ENCODE assay signal across 20 mouse cellular contexts in the genomic region with DNA sequence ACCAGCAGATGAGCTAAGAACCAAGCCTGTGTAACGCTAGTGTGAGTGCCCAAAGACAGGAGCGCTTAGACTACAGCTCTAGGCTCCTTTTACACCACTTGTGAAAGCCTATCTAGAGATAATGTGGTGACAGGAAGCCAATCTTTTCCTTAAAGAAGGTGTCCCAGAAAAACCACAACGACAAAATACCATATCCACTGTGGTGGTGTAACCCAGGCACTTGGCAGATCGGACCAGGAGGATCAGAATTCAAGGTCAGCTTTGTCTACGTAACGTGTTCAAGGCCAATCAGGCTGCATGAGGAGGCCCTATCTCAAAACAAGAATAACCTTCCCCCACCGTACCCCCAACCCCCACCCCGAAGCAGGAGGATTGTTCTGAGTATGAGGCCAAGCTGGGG. TPM values are rescaled to one million over a fixed set of nuclear protein-coding genes. Genes with fewer than 3 reads are reported as not detected.
DNase-seq lines count a peak whose midpoint lies in the region; ATAC-seq and TF ChIP-seq lines count a peak whose summit lies in the region.
"Had no signal": no experiment of that assay in that cellular context is flagged by ENCODE, and none has a peak within 500 bp of the region (broad histone marks: within the 10 kb centered on the region; RNA-seq: fewer than 3 reads in every experiment).

No protein-coding gene starts in this region.

- H3K4me1 ChIP-seq in hindbrain, embryonic 10.5 days (replicated peaks): peaks cover 25% of the 10 kb centered on the region
- no peaks in the 10 kb centered on the region; the same call in 1 of the 2 replicates for H3K4me1 ChIP-seq in hindbrain, postnatal 0 days (ENCODE audit: insufficient read depth, low read length)
- peaks cover 11% of the 10 kb centered on the region for H3K4me1 ChIP-seq in hindbrain, embryonic 14.5 days (replicated peaks; ENCODE audit: control insufficient read depth, insufficient read depth, low read length)
- peaks cover 23% of the 10 kb centered on the region for H3K4me1 ChIP-seq in midbrain, embryonic 16.5 days (ENCODE audit: control insufficient read depth, insufficient read depth, low read length)

- H3K9ac ChIP-seq in hindbrain, postnatal 0 days (replicated peaks; ENCODE audit: low read length): no peak overlapping the region
- no peak overlapping the region for H3K9ac ChIP-seq in hindbrain, embryonic 14.5 days
- H3K9ac ChIP-seq in midbrain, embryonic 16.5 days (ENCODE audit: low read depth, low read length): no peak overlapping the region
- H3K9ac ChIP-seq: heart, embryonic 13.5 days had no signal

- H3K4me3 ChIP-seq in hindbrain, embryonic 10.5 days: no peak overlapping the region
- no peak overlapping the region for H3K4me3 ChIP-seq in hindbrain, postnatal 0 days (ENCODE audit: low read length)
- H3K4me3 ChIP-seq in hindbrain, embryonic 14.5 days (replicated peaks; ENCODE audit: low read length): no peak overlapping the region
- H3K4me3 ChIP-seq in midbrain, embryonic 16.5 days (ENCODE audit: low read depth, low read length): no peak overlapping the region
- H3K4me3 ChIP-seq: erythroblast, embryonic 14.5 days; heart, embryonic 13.5 days had no signal

- ATAC-seq in hindbrain, postnatal 0 days: no peak
- ATAC-seq in hindbrain, embryonic 14.5 days (ENCODE audit: low FRiP score): no peak
- ATAC-seq in midbrain, embryonic 16.5 days: no peak
- ATAC-seq in inflammation-experienced regulatory T-cells, adult 6 months: no peak

- WGBS in hindbrain, embryonic 10.5 days: 89% methylated on average over 8 of the region's 8 CpGs
- WGBS in hindbrain, postnatal 0 days: 92% methylated on average over 8 of the region's 8 CpGs
- 92% methylated on average over 8 of the region's 8 CpGs for WGBS in hindbrain, embryonic 14.5 days
- WGBS in midbrain, embryonic 16.5 days: 86% methylated on average over 8 of the region's 8 CpGs

- H3K27ac ChIP-seq in hindbrain, embryonic 10.5 days: peak overlapping the region; percentile 75
- H3K27ac ChIP-seq in hindbrain, postnatal 0 days: no peak overlapping the region
- 0 out of 2 replicates have a peak overlapping the region, but pooled peaks have one; percentile 22 for H3K27ac ChIP-seq in hindbrain, embryonic 14.5 days
- H3K27ac ChIP-seq in midbrain, embryonic 16.5 days (ENCODE audit: low read length): peak overlapping the region; percentile 31; the same call in 1 of the 2 replicates
- H3K27ac ChIP-seq: heart, embryonic 13.5 days; stomach, postnatal 0 days had no signal

- no peaks in the 10 kb centered on the region for H3K9me3 ChIP-seq in hindbrain, embryonic 10.5 days
- no peaks in the 10 kb centered on the region for H3K9me3 ChIP-seq in hindbrain, postnatal 0 days (ENCODE audit: low read length)
- no peaks in the 10 kb centered on the region for H3K9me3 ChIP-seq in hindbrain, embryonic 14.5 days (ENCODE audit: control insufficient read depth, low read length)
- no peaks in the 10 kb centered on the region for H3K9me3 ChIP-seq in midbrain, embryonic 16.5 days (replicated peaks; ENCODE audit: control insufficient read depth, low read length, poor library complexity, severe bottlenecking)
- H3K9me3 ChIP-seq: heart, embryonic 13.5 days had no signal

- H3K27me3 ChIP-seq in hindbrain, embryonic 10.5 days (ENCODE audit: insufficient read depth, poor library complexity, severe bottlenecking): no peaks in the 10 kb centered on the region
- no peaks in the 10 kb centered on the region for H3K27me3 ChIP-seq in hindbrain, postnatal 0 days (ENCODE audit: insufficient read depth, low read length)
- no peaks in the 10 kb centered on the region for H3K27me3 ChIP-seq in hindbrain, embryonic 14.5 days (ENCODE audit: control insufficient read depth, insufficient read depth, low read length)
- no peaks in the 10 kb centered on the region for H3K27me3 ChIP-seq in midbrain, embryonic 16.5 days (ENCODE audit: control insufficient read depth, insufficient read depth, low read depth, low read length)
- H3K27me3 ChIP-seq: CH12.LX; heart, embryonic 13.5 days had no signal

- H3K36me3 ChIP-seq in hindbrain, embryonic 10.5 days: peaks cover 18% of the 10 kb centered on the region
- H3K36me3 ChIP-seq in hindbrain, postnatal 0 days (ENCODE audit: insufficient read depth, low read length): no peaks in the 10 kb centered on the region; the same call in 1 of the 2 replicates
- H3K36me3 ChIP-seq in hindbrain, embryonic 14.5 days (replicated peaks; ENCODE audit: control insufficient read depth, insufficient read depth): peaks cover 6% of the 10 kb centered on the region
- H3K36me3 ChIP-seq in midbrain, embryonic 16.5 days (ENCODE audit: control insufficient read depth, insufficient read depth, low read length): 0 out of 2 replicates have a peak, but pooled peaks cover 2% of the 10 kb centered on the region

- no peak for DNase-seq in hindbrain, embryonic 10.5 days (ENCODE audit: low spot score)
- DNase-seq in hindbrain, postnatal 0 days (ENCODE audit: low spot score): no peak
- DNase-seq in ovary, adult 18-20 months (ENCODE audit: low spot score): peak; percentile 50
- no peak for DNase-seq in ovary, postnatal 14 days (ENCODE audit: low spot score)
- DNase-seq in hindbrain, embryonic 14.5 days (ENCODE audit: low spot score): no peak
- DNase-seq in testis, postnatal 14 days (ENCODE audit: low spot score): no peak
- DNase-seq: cerebellum, adult 8-10 months; gastrocnemius, postnatal 36 days; kidney, adult 8-10 months; left cerebral cortex, postnatal 4 days; lung, adult 18-20 months; lung, postnatal 36 days; right cerebral cortex, adult 18-20 months; thymus, postnatal 36 days had no signal

- no peak overlapping the region for H3K4me2 ChIP-seq in hindbrain, postnatal 0 days (ENCODE audit: low read depth, low read length)
- H3K4me2 ChIP-seq in hindbrain, embryonic 14.5 days (replicated peaks): no peak overlapping the region
- no peak overlapping the region for H3K4me2 ChIP-seq in midbrain, embryonic 16.5 days (ENCODE audit: low read length)
- H3K4me2 ChIP-seq: heart, embryonic 13.5 days had no signal

- no peak for TF ChIP-seq CTCF in hindbrain, postnatal 0 days (IDR thresholded peaks at IDR 0.05; ENCODE audit: low read depth)

RNA-seq across cellular contexts. Expression of gene Msmo1, which starts 1.6 kb away (rescaled TPM):
- polyA plus RNA-seq in hindbrain, embryonic 10.5 days (2016; fragmentation: Nextera tagmentation; extraction: Ambion mirVana): 200 and 202 TPM in 2 replicates
- 67.0 and 85.9 TPM in 2 replicates for total RNA-seq in hindbrain, postnatal 0 days (2014; rRNA removed)
- 113 and 125 TPM in 2 replicates for polyA plus RNA-seq in hindbrain, postnatal 0 days (2015; fragmentation: Nextera tagmentation; extraction: Ambion mirVana)
- 180 and 213 TPM in 2 replicates for polyA plus RNA-seq in hindbrain, embryonic 14.5 days (2014; fragmentation: Nextera tagmentation; extraction: Ambion mirVana)
- 176 and 200 TPM in 2 replicates for polyA plus RNA-seq in midbrain, embryonic 16.5 days (2015; fragmentation: Nextera tagmentation; extraction: Ambion mirVana)
- polyA plus RNA-seq in inflammation-experienced regulatory T-cells, adult 6 months (2017; shearing (Covaris generic)): 10 to 100 TPM; 54.9 to 71.7 (median 56.8) TPM

RNA-seq across cellular contexts. Expression of gene Cpe, which starts 42.3 kb away (rescaled TPM):
- 91.0 and 160 TPM in 2 replicates for polyA plus RNA-seq in hindbrain, embryonic 10.5 days (2016; fragmentation: Nextera tagmentation; extraction: Ambion mirVana)
- total RNA-seq in hindbrain, postnatal 0 days (2014; rRNA removed): 614 and 704 TPM in 2 replicates
- polyA plus RNA-seq in hindbrain, postnatal 0 days (2015; fragmentation: Nextera tagmentation; extraction: Ambion mirVana): 1,088 and 1,129 TPM in 2 replicates
- 752 and 837 TPM in 2 replicates for polyA plus RNA-seq in hindbrain, embryonic 14.5 days (2014; fragmentation: Nextera tagmentation; extraction: Ambion mirVana)
- polyA plus RNA-seq in midbrain, embryonic 16.5 days (2015; fragmentation: Nextera tagmentation; extraction: Ambion mirVana): 930 and 1,054 TPM in 2 replicates
- 1 to 10 TPM; 1.4 to 2.8 (median 1.6) TPM for polyA plus RNA-seq in inflammation-experienced regulatory T-cells, adult 6 months (2017; shearing (Covaris generic))
- polyA plus RNA-seq: erythroblast, embryonic 14.5 days had no signal

Comparison
In these comparisons a context has a peak if more than half of its experiments do, and no peak if none do; other contexts are left out.
1. RNA of gene Cpe, which starts 42.3 kb away (polyA plus RNA-seq): 1,088 to 1,129 TPM in hindbrain, postnatal 0 days, 930 to 1,054 TPM in midbrain, embryonic 16.5 days, 752 to 837 TPM in hindbrain, embryonic 14.5 days and 91.0 to 160 TPM in hindbrain, embryonic 10.5 days; 1.4 to 2.8 TPM in inflammation-experienced regulatory T-cells, adult 6 months; every median in the first group is over 10 times any median in the second.